Mouse (Mus musculus) megakaryocyte, adult 5-6 weeks (primary cell): ENCODE measurements around the gene Lamtor2. TPM values are rescaled to one million over a fixed set of nuclear protein-coding genes. Genes with fewer than 3 reads are reported as not detected.

Experiments
- ATAC-seq: 2 replicates; pipeline ENCODE4 v1.8.0; 2016; ENCODE audit warnings: mild to moderate bottlenecking, inconsistent platforms; ENCODE audit not compliant: poor library complexity, severe bottlenecking
- total RNA-seq, 2 experiments: library from RNA; stranded (forward) in 1 of 2; stranded (reverse) in 1 of 2; fragments of 153-499, 151-499 nt in 1 of 2; fragments of 221-1000, 200-1000 nt in 1 of 2; gene quantifications; 2 replicates each; pipeline versions ENCODE4 v1.2.3 to v1.2.4; 2015 to 2017

Lamtor2 gene
- total RNA-seq, 2 experiments from 2014 or later: 31.3 to 73.4 TPM

DNA sequence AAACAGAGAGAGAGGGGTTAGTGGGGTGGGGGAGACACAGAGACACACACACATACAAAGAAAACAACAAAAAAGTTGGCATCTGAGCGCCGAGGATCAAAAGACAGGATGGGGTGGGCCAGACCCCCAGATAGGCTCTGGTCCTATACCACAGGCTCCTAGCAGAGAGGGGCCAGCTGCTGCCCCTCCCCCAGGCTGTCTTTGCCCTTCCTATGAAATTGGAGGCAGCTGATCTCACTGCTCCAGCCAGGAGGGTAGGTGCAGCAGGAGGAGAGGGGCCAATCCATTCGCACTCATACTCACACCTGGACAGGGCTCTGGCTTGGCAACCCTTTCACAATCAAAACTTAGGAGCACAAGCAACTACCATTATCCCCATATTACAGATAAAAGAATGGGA is 43.6 kb downstream of the Lamtor2 start:
- ATAC-seq: no peak

DNA sequence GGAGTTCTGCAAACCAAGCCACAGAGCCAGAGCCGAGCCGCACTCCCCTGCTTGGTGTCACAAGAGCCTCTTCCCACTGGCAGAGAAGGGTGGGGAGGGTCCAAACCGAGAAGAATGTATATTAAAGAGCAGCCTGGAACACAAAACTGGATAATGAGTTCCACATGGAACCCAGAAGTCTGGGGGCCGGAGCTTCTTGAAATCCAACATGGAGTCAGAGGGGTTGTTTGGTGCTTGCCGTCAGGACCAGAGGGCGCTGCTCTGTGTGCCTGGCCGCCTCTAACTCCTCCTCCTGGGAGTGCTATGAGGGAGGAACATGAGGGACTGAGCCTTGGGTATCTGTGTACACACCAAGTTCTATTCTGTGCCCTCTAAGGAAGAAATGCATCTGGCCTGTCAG is 47.1 kb downstream of the Lamtor2 start:
- no peak for ATAC-seq

DNA sequence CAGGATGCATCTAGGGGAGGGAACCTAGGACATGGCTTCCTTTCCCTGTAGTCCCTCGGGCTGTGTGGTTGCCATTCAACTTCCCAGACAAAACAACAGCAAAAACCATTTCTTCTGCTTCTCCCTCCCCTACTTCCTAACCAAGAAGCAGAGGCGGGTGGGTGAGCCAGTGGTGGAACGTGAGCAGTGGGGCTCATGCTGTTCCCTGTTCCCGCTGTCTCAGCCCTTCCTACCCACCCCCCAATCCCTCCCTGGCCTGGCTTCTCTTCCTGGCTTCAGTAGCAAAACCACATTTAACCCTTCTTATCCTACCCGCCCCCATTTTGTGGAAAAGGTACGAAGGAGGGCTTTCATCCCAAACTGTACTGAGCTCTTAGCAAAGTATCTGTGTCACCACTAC is 47.8 kb downstream of the Lamtor2 start:
- no peak for ATAC-seq

GRCm38 (mm10) chr3:88503881-88504746 is 48.8 kb downstream of the Lamtor2 start:
- ATAC-seq: no peak

DNA sequence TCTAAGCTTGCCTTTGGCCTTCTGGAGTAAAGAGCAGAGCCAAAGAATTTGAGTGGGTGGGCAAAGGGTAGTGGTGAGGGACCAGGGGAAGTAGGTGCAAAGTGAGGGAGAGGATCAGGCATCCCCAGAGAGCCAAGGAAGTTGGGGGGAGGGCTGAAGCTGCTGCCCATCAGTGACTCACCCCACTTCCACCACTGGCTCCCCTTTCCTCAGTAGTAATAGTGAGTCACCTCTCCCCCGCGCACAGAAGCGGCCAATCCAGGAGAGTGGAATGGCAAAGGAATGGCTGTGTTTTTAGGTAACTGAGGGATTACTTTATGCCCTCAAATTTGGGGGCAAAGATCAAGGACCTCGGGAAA is 49.4 kb downstream of the Lamtor2 start:
- no peak for ATAC-seq

DNA sequence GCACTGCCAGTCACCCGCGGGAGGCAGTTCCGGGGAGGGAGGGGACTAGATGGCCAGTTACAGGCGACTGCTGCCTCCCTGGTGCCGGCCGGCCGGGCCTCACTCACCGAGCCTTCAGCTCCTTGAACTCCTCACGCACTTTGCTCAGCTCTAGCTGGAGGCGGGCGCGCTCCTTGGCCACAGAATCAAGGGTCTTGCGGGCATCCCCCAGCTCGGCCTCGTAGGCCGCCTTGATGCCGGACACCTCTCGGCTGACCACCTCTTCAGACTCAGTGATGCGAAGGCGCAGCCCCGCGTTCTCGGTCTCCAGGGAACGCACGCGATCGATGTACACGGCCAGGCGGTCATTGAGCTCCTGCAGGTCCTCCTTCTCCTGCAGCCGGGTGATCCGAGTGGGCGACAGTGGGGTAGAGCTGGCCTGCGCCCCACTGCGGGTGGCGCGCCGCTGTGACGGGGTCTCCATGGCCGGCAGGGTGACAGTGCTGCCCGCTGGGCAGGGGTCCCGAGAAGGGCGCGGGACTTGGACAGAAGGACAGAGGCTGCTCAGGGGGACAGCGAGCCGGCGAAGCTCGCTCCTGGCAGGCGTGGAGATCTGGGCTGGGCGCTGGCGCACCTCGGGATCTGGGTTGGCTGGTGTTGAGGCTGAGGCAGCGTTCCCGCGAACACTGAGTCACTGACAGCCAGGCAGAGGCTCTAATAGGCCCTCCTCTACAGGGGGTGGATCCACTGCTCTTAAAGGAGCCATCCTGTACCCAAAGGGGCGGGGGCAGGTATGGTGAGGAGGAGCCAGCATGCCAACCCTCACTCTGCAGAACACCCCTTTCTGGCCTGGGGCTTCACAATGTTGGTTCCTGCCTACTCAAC is 50.0 kb downstream of the Lamtor2 start:
- peak; percentile 81 for ATAC-seq

GRCm38 (mm10) chr3:88502031-88502571 is 50.8 kb downstream of the Lamtor2 start:
- no peak for ATAC-seq

DNA sequence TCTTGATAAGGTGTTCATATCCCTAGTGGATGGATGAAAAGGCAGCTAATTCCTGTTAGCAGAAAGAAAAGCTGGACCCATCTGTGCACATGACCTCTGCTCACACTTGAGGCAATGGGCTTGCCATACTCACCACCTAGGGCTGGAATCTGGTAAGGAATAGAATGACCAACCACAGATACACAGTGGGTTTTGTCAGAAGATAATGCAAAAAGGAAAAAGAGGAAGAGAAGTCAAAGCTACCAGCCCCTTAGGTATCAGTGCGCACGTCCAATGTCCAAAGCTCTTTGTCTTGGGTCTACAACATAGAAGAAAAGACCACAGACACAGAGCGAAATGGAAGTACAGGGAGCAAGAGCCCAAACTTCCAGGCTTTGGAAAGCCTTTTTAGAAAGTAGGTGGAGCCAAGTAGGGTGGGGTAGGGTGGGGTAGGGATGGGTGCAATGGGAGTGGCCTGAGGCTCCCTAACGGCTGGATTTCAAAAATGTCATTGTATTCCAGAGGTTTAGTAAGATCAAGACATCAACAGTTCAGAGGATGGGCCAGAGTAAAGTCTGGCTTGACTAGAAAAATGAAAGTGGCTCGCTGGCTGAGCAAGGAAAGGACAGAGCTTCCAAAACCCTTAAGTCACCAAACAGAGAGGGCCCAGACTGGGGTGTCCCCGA is 51.4 kb downstream of the Lamtor2 start:
- ATAC-seq: no peak

DNA sequence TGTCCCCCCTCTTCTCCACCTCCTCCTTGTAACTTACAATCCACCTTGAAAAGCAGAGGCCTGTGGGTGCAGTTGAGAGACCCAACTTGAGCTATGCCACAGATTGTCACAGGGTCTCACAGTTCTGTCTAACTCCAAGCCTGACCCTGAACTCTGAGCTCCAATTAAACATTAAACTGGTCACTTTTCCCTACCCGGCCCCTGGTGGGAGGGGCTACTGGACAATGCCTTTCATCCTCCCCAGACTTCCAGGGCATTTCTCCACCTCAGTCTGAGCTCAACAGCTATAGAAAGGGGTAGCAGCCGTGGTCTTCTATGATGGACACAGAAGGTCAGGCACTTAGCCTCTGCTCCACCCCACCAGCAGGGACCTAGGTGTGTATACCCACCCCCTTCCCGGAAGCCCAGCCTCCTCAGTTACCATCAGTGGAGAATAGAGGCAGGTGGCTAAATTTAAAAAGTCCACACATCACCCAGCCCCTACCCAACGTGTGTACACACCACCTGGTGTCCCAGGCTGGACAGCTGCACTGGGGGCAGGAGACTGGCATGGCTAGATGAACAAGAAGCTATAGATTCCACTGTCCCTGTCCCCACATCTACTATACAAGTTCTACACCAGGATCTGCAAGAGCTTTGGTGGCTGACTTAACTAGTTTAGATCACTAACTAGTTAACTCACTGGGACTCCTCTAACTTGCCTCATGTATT is 52.1 kb downstream of the Lamtor2 start:
- no peak for ATAC-seq

- no peak for ATAC-seq
These were observed 52.8 kb downstream of the Lamtor2 start for GRCm38 (mm10) chr3:88500087-88500486.

Other genes with a start within 250 kb of the Lamtor2 start
- gene Glmp, start 228.1 kb downstream of the Lamtor2 start, total RNA-seq (2015): 146 and 170 TPM in 2 replicates
- 40.6 and 45.1 TPM in 2 replicates for gene Glmp, start 228.1 kb downstream of the Lamtor2 start, total RNA-seq (2017)
- gene Tmem79, start 216.9 kb downstream of the Lamtor2 start, total RNA-seq (2015): 2.6 TPM in 1 of 2 replicates, not detected in the other
- 1.2 TPM in 1 of 2 replicates, not detected in the other for gene Tmem79, start 216.9 kb downstream of the Lamtor2 start, total RNA-seq (2017)
- 20.6 and 21.1 TPM in 2 replicates for gene Smg5, start 216.8 kb downstream of the Lamtor2 start, total RNA-seq (2015)
- 34.5 and 48.0 TPM in 2 replicates for gene Smg5, start 216.8 kb downstream of the Lamtor2 start, total RNA-seq (2017)
- not detected in 2 replicates for gene Paqr6, start 188.5 kb downstream of the Lamtor2 start, total RNA-seq (2015)
- gene Paqr6, start 188.5 kb downstream of the Lamtor2 start, total RNA-seq (2017): not detected in 2 replicates
- gene Bglap3, start 180.3 kb downstream of the Lamtor2 start, total RNA-seq (2015): not detected in 2 replicates
- not detected in 2 replicates for gene Bglap3, start 180.3 kb downstream of the Lamtor2 start, total RNA-seq (2017)
- gene Bglap2, start 174.4 kb downstream of the Lamtor2 start, total RNA-seq (2015): 0.84 TPM in 1 of 2 replicates, not detected in the other
- gene Bglap2, start 174.4 kb downstream of the Lamtor2 start, total RNA-seq (2017): 0.66 TPM in 1 of 2 replicates, not detected in the other
- gene Bglap, start 168.6 kb downstream of the Lamtor2 start, total RNA-seq (2015): 0.93 and 1.5 TPM in 2 replicates
- 5.0 and 6.3 TPM in 2 replicates for gene Bglap, start 168.6 kb downstream of the Lamtor2 start, total RNA-seq (2017)
- 115 and 131 TPM in 2 replicates for gene Pmf1, start 142.7 kb downstream of the Lamtor2 start, total RNA-seq (2015)
- 78.5 and 81.9 TPM in 2 replicates for gene Pmf1, start 142.7 kb downstream of the Lamtor2 start, total RNA-seq (2017)
- gene Slc25a44, start 127.9 kb downstream of the Lamtor2 start, total RNA-seq (2015): 11.4 and 11.6 TPM in 2 replicates
- gene Slc25a44, start 127.9 kb downstream of the Lamtor2 start, total RNA-seq (2017): 17.4 and 18.7 TPM in 2 replicates
- 171 and 181 TPM in 2 replicates for gene Sema4a, start 91.9 kb downstream of the Lamtor2 start, total RNA-seq (2015)
- gene Sema4a, start 91.9 kb downstream of the Lamtor2 start, total RNA-seq (2017): 164 and 167 TPM in 2 replicates
- 1.5 and 1.9 TPM in 2 replicates for gene Lmna, start 43.1 kb downstream of the Lamtor2 start, total RNA-seq (2015)
- 2.5 and 4.5 TPM in 2 replicates for gene Lmna, start 43.1 kb downstream of the Lamtor2 start, total RNA-seq (2017)
- gene Mex3a, start 20.7 kb downstream of the Lamtor2 start, total RNA-seq (2015): 0.04 and 0.05 TPM in 2 replicates
- 0.04 and 0.18 TPM in 2 replicates for gene Mex3a, start 20.7 kb downstream of the Lamtor2 start, total RNA-seq (2017)
- not detected in 2 replicates for gene Rab25, start 4.8 kb downstream of the Lamtor2 start, total RNA-seq (2015)
- not detected in 2 replicates for gene Rab25, start 4.8 kb downstream of the Lamtor2 start, total RNA-seq (2017)
- gene Ubqln4, start 684 bp upstream of the Lamtor2 start, total RNA-seq (2015): 10.5 and 14.5 TPM in 2 replicates
- gene Ubqln4, start 684 bp upstream of the Lamtor2 start, total RNA-seq (2017): 15.9 and 16.4 TPM in 2 replicates
- gene Ssr2, start 22.8 kb upstream of the Lamtor2 start, total RNA-seq (2015): 207 and 216 TPM in 2 replicates
- 93.2 and 107 TPM in 2 replicates for gene Ssr2, start 22.8 kb upstream of the Lamtor2 start, total RNA-seq (2017)
- 71.1 and 85.9 TPM in 2 replicates for gene Arhgef2, start 52.9 kb upstream of the Lamtor2 start, total RNA-seq (2015)
- gene Arhgef2, start 52.9 kb upstream of the Lamtor2 start, total RNA-seq (2017): 49.6 and 73.1 TPM in 2 replicates
- not detected in 2 replicates for gene Rxfp4, start 100.1 kb upstream of the Lamtor2 start, total RNA-seq (2015)
- gene Rxfp4, start 100.1 kb upstream of the Lamtor2 start, total RNA-seq (2017): not detected in 2 replicates
- 50.6 and 52.1 TPM in 2 replicates for gene Khdc4, start 132.7 kb upstream of the Lamtor2 start, total RNA-seq (2015)
- gene Khdc4, start 132.7 kb upstream of the Lamtor2 start, total RNA-seq (2017): 53.4 and 56.1 TPM in 2 replicates
- gene Rit1, start 163.8 kb upstream of the Lamtor2 start, total RNA-seq (2015): 66.1 and 68.1 TPM in 2 replicates
- gene Rit1, start 163.8 kb upstream of the Lamtor2 start, total RNA-seq (2017): 53.4 and 68.6 TPM in 2 replicates
- gene Syt11, start 222.1 kb upstream of the Lamtor2 start, total RNA-seq (2015): 0.73 and 2.0 TPM in 2 replicates
- gene Syt11, start 222.1 kb upstream of the Lamtor2 start, total RNA-seq (2017): 0.65 and 2.1 TPM in 2 replicates